Mouse (Mus musculus): ENCODE measurements around the gene Gm21921. TPM values are rescaled to one million over a fixed set of nuclear protein-coding genes. Genes with fewer than 3 reads are reported as not detected.
"Not testable (repeated sequence)": the region's sequence is repeated elsewhere in the genome, so short reads cannot be mapped to it uniquely, and the experiment has no call there.

The Gm21921 gene
- not detected for total RNA-seq (2021)

DNA sequence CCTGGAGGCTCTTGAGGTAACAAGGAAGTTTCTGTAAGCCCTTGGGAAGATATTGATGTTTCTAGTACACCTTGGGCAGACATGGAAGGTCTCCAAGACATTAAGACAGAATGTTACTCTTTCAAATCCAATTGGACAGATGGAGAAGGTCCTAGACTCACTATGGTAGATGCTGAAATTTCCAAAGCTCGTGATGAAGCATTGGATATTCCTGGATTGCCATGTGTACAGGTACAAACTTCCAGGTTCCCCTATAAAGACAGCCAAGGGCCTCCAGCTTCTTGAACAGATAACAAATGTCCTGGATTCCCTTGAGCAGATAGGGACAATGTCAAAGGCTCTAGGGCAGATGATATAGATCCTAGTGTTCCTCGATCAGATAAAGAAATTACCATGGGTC is at the start of gene Gm21921:
Gene Gm21921 (minus strand): TSS at position 101 of the 400 bp plus-strand sequence.
- not testable (repeated sequence) for DNase-seq

Data from heart, postnatal 4 days (tissue).